Mouse (Mus musculus) naive thymus-derived CD4-positive, alpha-beta T cell, adult 5 months (primary cell): ENCODE measurements around the gene Zmym3. TPM values are rescaled to one million over a fixed set of nuclear protein-coding genes. Genes with fewer than 3 reads are reported as not detected.

Experiments
- polyA plus RNA-seq: library from polyadenylated mRNA; unstranded; fragments of 100-300 nt; shearing (Covaris generic); gene quantifications from one replicate; pipeline ENCODE4 v1.2.1, GENCODE M21; 2017

The Zmym3 gene
- 9.5 TPM for polyA plus RNA-seq

GRCm38 (mm10) chrX:101420700-101421095 is at the start of gene Zmym3:
Gene Zmym3, minus strand, starts transcription at chrX:101420849.

GRCm38 (mm10) chrX:101448886-101449475 is 28.3 kb upstream of the Zmym3 start, which contains the start of gene Itgb1bp2:
Gene Itgb1bp2, plus strand, starts transcription at chrX:101449088.

GRCm38 (mm10) chrX:101429142-101429949 is 8.7 kb upstream of the Zmym3 start, which contains the start of gene Nono:
Gene Nono, plus strand, starts transcription at chrX:101429318.

GRCm38 (mm10) chrX:101376190-101376968 is 44.3 kb downstream of the Zmym3 start, which contains the start of gene Gjb1:
Gene Gjb1, plus strand, starts transcription at chrX:101376378.

Other genes with a start within 250 kb of the Zmym3 start
- gene Snx12, start 198.3 kb downstream of the Zmym3 start, polyA plus RNA-seq = 50.5 TPM
- gene Foxo4, start 166.3 kb downstream of the Zmym3 start, polyA plus RNA-seq = 2.2 TPM
- 7.5 TPM for gene Gm614, start 156.9 kb downstream of the Zmym3 start, polyA plus RNA-seq
- 1,237 TPM for gene Il2rg, start 152.6 kb downstream of the Zmym3 start, polyA plus RNA-seq
- gene Gm20489, start 151.8 kb downstream of the Zmym3 start, polyA plus RNA-seq = not detected
- 83.5 TPM for gene Med12, start 146.8 kb downstream of the Zmym3 start, polyA plus RNA-seq
- not detected for gene Nlgn3, start 121.7 kb downstream of the Zmym3 start, polyA plus RNA-seq
- gene Gjb1, start 44.5 kb downstream of the Zmym3 start, polyA plus RNA-seq = not detected
- gene Nono, start 8.5 kb upstream of the Zmym3 start, polyA plus RNA-seq = 251 TPM
- gene Itgb1bp2, start 28.2 kb upstream of the Zmym3 start, polyA plus RNA-seq = not detected
- gene Taf1, start 111.9 kb upstream of the Zmym3 start, polyA plus RNA-seq = 25.9 TPM
- gene Ogt, start 219.2 kb upstream of the Zmym3 start, polyA plus RNA-seq = 180 TPM